Mouse (Mus musculus) kidney, adult 2 months (tissue): ENCODE measurements around the gene Xylt1. TPM values are rescaled to one million over a fixed set of nuclear protein-coding genes. Genes with fewer than 3 reads are reported as not detected.

ENCODE experiments used
- DNase-seq: peaks from one replicate; pipeline ENCODE4 v3.0.0; 2021
- H3K27ac ChIP-seq: fragments of 200-500 bp; 2 replicates; pipeline ENCODE4 v1.5.1; 2012; ENCODE audit warnings: low read depth, low read length, control low read depth, inconsistent platforms; ENCODE audit not compliant: insufficient read depth
- H3K27me3 ChIP-seq: fragments of 200-500 bp; replicated peaks from 2 replicates; pipeline ENCODE4 v1.6.1; 2012; ENCODE audit warnings: mild to moderate bottlenecking, moderate library complexity, low read length, inconsistent platforms; ENCODE audit not compliant: control insufficient read depth, insufficient read depth
- H3K36me3 ChIP-seq: fragments of 200-500 bp; 2 replicates; pipeline ENCODE4 v1.6.1; 2012; ENCODE audit warnings: mild to moderate bottlenecking, moderate library complexity, low read length, inconsistent platforms; ENCODE audit not compliant: control insufficient read depth, insufficient read depth
- H3K4me1 ChIP-seq: fragments of 200-500 bp; 2 replicates; pipeline ENCODE4 v1.6.1; 2011; ENCODE audit warnings: low read length; ENCODE audit not compliant: control insufficient read depth, insufficient read depth
- H3K4me3 ChIP-seq: fragments of 200-500 bp; 2 replicates; pipeline ENCODE4 v1.5.1; 2011; ENCODE audit warnings: mild to moderate bottlenecking, low read depth, low read length, control low read depth; ENCODE audit not compliant: insufficient read depth
- CTCF ChIP-seq: fragments of 200-500 bp; conservative IDR thresholded peaks from 2 replicates; pipeline ENCODE4 v1.5.1; 2011; ENCODE audit warnings: low read depth, mild to moderate bottlenecking, control low read depth, low read length, moderate library complexity, mixed read lengths; ENCODE audit not compliant: insufficient read depth, insufficient read length
- POLR2A ChIP-seq: fragments of 200-500 bp; IDR thresholded peaks from one replicate; pipeline ENCODE4 v1.6.1; 2011; ENCODE audit warnings: low read depth, low read length, control low read depth
- WGBS: fragments of 180-500 bp; shearing (Covaris S2); methylation state at CpG from one replicate; pipeline ENCODE4 v1.1.7; 2018; 5-methylcytosine and 5-hydroxymethylcytosine counted together
- polyA plus RNA-seq: library from polyadenylated mRNA; depleted of rRNA; stranded (reverse); fragments of >200 nt; gene quantifications from 2 replicates; pipeline ENCODE4 v1.2.3, GENCODE M21; 2012

The Xylt1 gene
- polyA plus RNA-seq, 1 experiment = 6.1 TPM

GRCm38 (mm10) chr7:117433641-117434040, 52.9 kb downstream of the Xylt1 start:
- Histone ChIP-seq H3K4me3 (no peak overlapping the region), H3K27me3 (no peaks in the 10 kb centered on the region), H3K36me3 (no peaks in the 10 kb centered on the region), H3K4me1 (peaks cover 40% of the 10 kb centered on the region), H3K27ac (peak overlapping the region; percentile 87)
- TF ChIP-seq CTCF (no peak), POLR2A (no peak)
- peak; percentile 96 for DNase-seq
- WGBS = 22% methylated on average over 9 of the region's 9 CpGs

- no peak overlapping the region for H3K27ac ChIP-seq
- no peak overlapping the region for H3K4me3 ChIP-seq
- H3K36me3 ChIP-seq = no peaks in the 10 kb centered on the region
- 75% methylated on average over 3 of the region's 3 CpGs for WGBS
- H3K4me1 ChIP-seq = peaks cover 31% of the 10 kb centered on the region
- peak; percentile 54 for DNase-seq
- no peaks in the 10 kb centered on the region for H3K27me3 ChIP-seq
- TF ChIP-seq CTCF (no peak), POLR2A (no peak)
Measured at GRCm38 (mm10) chr7:117435091-117435490, 54.3 kb downstream of the Xylt1 start.

- DNase-seq = peak; percentile 44
- no peak for TF ChIP-seq POLR2A
- 86% methylated on average over 12 of the region's 12 CpGs for WGBS
Measured at GRCm38 (mm10) chr7:117435730-117436441, 55.1 kb downstream of the Xylt1 start.

GRCm38 (mm10) chr7:117436892-117437291, 56.1 kb downstream of the Xylt1 start:
- Histone ChIP-seq H3K27ac (no peak overlapping the region), H3K4me1 (peaks cover 31% of the 10 kb centered on the region), H3K27me3 (no peaks in the 10 kb centered on the region), H3K4me3 (no peak overlapping the region), H3K36me3 (no peaks in the 10 kb centered on the region)
- 88% methylated on average over 11 of the region's 11 CpGs for WGBS
- DNase-seq = no peak
- no peak for TF ChIP-seq CTCF
- no peak for TF ChIP-seq POLR2A

More at GRCm38 (mm10) chr7:117435730-117436441, 55.1 kb downstream of the Xylt1 start:
- H3K4me1 ChIP-seq = peaks cover 25% of the 10 kb centered on the region
- H3K27me3 ChIP-seq = no peaks in the 10 kb centered on the region
- H3K27ac ChIP-seq = no peak overlapping the region
- no peak overlapping the region for H3K4me3 ChIP-seq
- no peaks in the 10 kb centered on the region for H3K36me3 ChIP-seq

- Histone ChIP-seq H3K27me3 (no peaks in the 10 kb centered on the region), H3K4me3 (no peak overlapping the region), H3K4me1 (peaks cover 23% of the 10 kb centered on the region), H3K27ac (peak overlapping the region; percentile 62), H3K36me3 (no peaks in the 10 kb centered on the region)
- 52% methylated on average over 3 of the region's 3 CpGs for WGBS
- TF ChIP-seq POLR2A (no peak), CTCF (no peak)
- peak; percentile 86 for DNase-seq
Measured at GRCm38 (mm10) chr7:117440994-117441393, 60.2 kb downstream of the Xylt1 start.

- peaks cover 23% of the 10 kb centered on the region for H3K4me1 ChIP-seq
Measured at GRCm38 (mm10) chr7:117442639-117443038, 61.9 kb downstream of the Xylt1 start.

GRCm38 (mm10) chr7:117443215-117443614, 62.4 kb downstream of the Xylt1 start:
- no peak overlapping the region for H3K4me3 ChIP-seq
- no peaks in the 10 kb centered on the region for H3K36me3 ChIP-seq
- 73% methylated on average over 7 of the region's 7 CpGs for WGBS
- peak overlapping the region; percentile 71 for H3K27ac ChIP-seq
- peak; percentile 83 for DNase-seq
- H3K4me1 ChIP-seq = peaks cover 23% of the 10 kb centered on the region
- TF ChIP-seq CTCF (no peak), POLR2A (no peak)
- no peaks in the 10 kb centered on the region for H3K27me3 ChIP-seq

More at GRCm38 (mm10) chr7:117442639-117443038, 61.9 kb downstream of the Xylt1 start:
- 41% methylated on average over 2 of the region's 2 CpGs for WGBS
- Histone ChIP-seq H3K27ac (peak overlapping the region; percentile 18; the same call in 1 of the 2 replicates), H3K27me3 (no peaks in the 10 kb centered on the region), H3K36me3 (no peaks in the 10 kb centered on the region), H3K4me3 (no peak overlapping the region)
- peak; percentile 40 for DNase-seq
- no peak for TF ChIP-seq POLR2A
- TF ChIP-seq CTCF = no peak
